Mouse (Mus musculus) forebrain, embryonic 11.5 days (tissue): ENCODE results near the gene Tgfbr1. TPM values are rescaled to one million over a fixed set of nuclear protein-coding genes. Genes with fewer than 3 reads are reported as not detected.

Experiments
- ATAC-seq: fragments of 200-750 bp; cut with Nextera tagmentation; replicated peaks from 2 replicates; pipeline ENCODE4 v1.8.0; 2017; ENCODE audit warnings: moderate TSS enrichment; ENCODE audit not compliant: low FRiP score
- DNase-seq: peaks from one replicate; pipeline ENCODE4 v3.0.0-alpha.2; 2017; ENCODE audit warnings: low spot score
- H3K27ac ChIP-seq: fragments of 300-500 bp; sonication (generic); 2 replicates; pipeline ENCODE4 v1.5.1; 2014; ENCODE audit warnings: low read depth, low read length
- H3K27me3 ChIP-seq: fragments of 300-500 bp; sonication (generic); 2 replicates; pipeline ENCODE4 v1.6.1; 2014; ENCODE audit warnings: mild to moderate bottlenecking, low read length, mixed read lengths; ENCODE audit not compliant: control insufficient read depth, insufficient read depth
- H3K36me3 ChIP-seq: fragments of 300-500 bp; sonication (generic); 2 replicates; pipeline ENCODE4 v1.6.1; 2014; ENCODE audit warnings: mild to moderate bottlenecking, low read length, moderate library complexity, mixed read lengths; ENCODE audit not compliant: control insufficient read depth, insufficient read depth
- H3K4me1 ChIP-seq: fragments of 300-500 bp; sonication (generic); replicated peaks from 2 replicates; pipeline ENCODE4 v1.6.1; 2014; ENCODE audit warnings: low read length, mixed read lengths; ENCODE audit not compliant: control insufficient read depth, insufficient read depth
- H3K4me2 ChIP-seq: fragments of 300-500 bp; sonication (generic); 2 replicates; pipeline ENCODE4 v1.6.1; 2014; ENCODE audit warnings: low read depth, mild to moderate bottlenecking, low read length, moderate library complexity, mixed read lengths; ENCODE audit not compliant: severe bottlenecking
- H3K4me3 ChIP-seq: fragments of 300-500 bp; sonication (generic); 2 replicates; pipeline ENCODE4 v1.5.1; 2014; ENCODE audit warnings: low read depth, low read length
- H3K9ac ChIP-seq: fragments of 300-500 bp; sonication (generic); 2 replicates; pipeline ENCODE4 v1.6.1; 2014; ENCODE audit warnings: low read length
- H3K9me3 ChIP-seq: fragments of 300-500 bp; sonication (generic); 2 replicates; pipeline ENCODE4 v1.6.1; 2016; ENCODE audit warnings: low read length, mixed read lengths; ENCODE audit not compliant: control insufficient read depth
- WGBS: fragments of 180-500 bp; shearing (Covaris S2); extraction: QIAGEN DNeasy Blood & Tissue Kit; methylation state at CpG from one replicate; pipeline ENCODE4 v1.1.7; 2014; 5-methylcytosine and 5-hydroxymethylcytosine counted together
- polyA plus RNA-seq: library from polyadenylated mRNA; unstranded; fragments of >200 nt; fragmentation: Nextera tagmentation; extraction: Ambion mirVana; gene quantifications from 2 replicates; pipeline ENCODE4 v1.2.1, GENCODE M21; 2014

The Tgfbr1 gene
- polyA plus RNA-seq, 1 experiment from 2014 or later = 103 TPM

DNA sequence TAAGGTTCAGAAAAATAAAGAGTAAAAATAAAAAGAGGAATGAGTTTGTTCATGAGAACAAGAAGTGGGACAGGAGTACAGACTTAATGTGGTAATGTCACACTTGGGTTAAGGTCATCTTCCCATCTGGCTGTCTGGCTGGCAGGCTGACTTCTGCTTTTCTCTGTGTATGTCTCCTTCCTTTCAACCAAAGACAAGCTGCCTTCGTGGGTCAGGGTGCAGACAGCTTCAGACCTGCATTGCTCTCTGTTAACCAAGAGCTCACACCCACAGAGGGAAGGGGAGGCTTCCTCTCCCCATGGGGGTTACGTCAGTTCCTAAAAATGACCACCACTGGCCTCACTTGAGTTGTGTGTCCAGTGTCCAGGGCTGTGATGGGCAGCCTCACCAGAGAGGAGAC, 37.6 kb upstream of the Tgfbr1 start:
- H3K27ac ChIP-seq = no peak overlapping the region
- H3K4me2 ChIP-seq = no peak overlapping the region
- no peak for DNase-seq
- no peaks in the 10 kb centered on the region for H3K4me1 ChIP-seq
- no peak for ATAC-seq
- H3K4me3 ChIP-seq = no peak overlapping the region
- H3K9me3 ChIP-seq = no peaks in the 10 kb centered on the region
- no peak overlapping the region for H3K9ac ChIP-seq
- no peaks in the 10 kb centered on the region for H3K36me3 ChIP-seq
- no peaks in the 10 kb centered on the region for H3K27me3 ChIP-seq
- WGBS = 85% methylated on average over 2 of the region's 2 CpGs

DNA sequence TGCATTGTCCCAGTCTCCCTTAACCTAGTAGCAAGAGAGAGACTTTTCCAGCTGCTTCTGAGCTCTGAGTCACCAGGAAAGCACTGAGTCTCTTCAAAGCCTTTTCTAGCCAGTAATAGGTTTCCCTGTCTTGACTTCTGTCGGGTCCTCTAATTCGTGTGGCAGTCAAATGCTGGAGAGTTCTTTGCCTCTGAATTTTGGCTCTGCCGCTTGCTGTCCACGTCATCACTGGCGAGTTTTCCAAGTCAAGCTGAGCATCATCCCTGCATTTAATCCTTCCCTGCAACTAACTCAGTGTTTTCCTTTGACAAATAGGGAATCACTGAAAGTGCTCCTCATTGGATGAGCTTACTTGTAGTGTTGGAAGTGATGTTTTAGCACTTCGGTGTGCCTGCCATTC, 36.6 kb upstream of the Tgfbr1 start:
- Histone ChIP-seq H3K27ac (no peak overlapping the region), H3K4me2 (no peak overlapping the region), H3K9me3 (no peaks in the 10 kb centered on the region), H3K9ac (no peak overlapping the region), H3K27me3 (no peaks in the 10 kb centered on the region), H3K4me3 (no peak overlapping the region), H3K36me3 (no peaks in the 10 kb centered on the region), H3K4me1 (no peaks in the 10 kb centered on the region)
- DNase-seq = no peak
- 84% methylated on average over 6 of the region's 6 CpGs for WGBS
- ATAC-seq = no peak

DNA sequence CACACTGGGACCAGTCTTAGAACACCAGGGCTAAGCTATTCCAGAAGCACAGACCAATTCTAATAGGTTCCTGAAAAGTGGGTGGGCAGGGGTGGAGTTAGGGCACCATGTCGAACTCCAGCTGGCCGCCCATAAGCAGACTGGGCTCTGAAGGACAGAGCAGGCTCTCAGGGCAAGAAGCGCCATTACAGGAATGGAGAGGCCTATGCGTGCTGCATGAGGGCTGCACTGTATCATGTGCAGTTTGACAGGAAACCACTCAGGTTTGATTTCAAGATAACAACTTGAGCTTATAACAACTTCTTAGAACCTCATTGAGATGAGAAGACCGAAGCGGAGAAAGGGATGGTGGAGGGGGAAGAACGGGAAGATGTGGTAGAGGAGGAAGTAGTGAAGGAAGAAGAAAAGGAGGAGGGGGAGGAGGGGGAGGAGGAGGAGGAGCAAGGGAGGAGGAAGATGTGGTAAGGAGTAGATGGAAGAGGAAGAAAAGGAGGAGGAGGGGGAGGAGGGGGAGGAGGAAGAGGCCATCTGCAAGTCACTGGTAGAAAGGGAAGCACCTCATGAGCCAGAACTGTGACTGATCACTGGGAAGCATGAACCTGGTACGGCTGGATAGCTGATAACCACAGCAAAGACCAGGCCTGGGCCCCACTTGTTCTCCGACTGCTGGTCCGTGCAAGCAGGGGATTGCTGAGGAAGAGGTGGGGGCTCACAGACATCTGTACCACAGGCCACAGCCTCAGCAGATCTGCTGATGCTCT, 33.3 kb upstream of the Tgfbr1 start:
- no peak overlapping the region for H3K9ac ChIP-seq
- no peaks in the 10 kb centered on the region for H3K4me1 ChIP-seq
- H3K4me3 ChIP-seq = no peak overlapping the region
- DNase-seq = no peak
- no peak overlapping the region for H3K4me2 ChIP-seq
- H3K9me3 ChIP-seq = no peaks in the 10 kb centered on the region
- no peaks in the 10 kb centered on the region for H3K27me3 ChIP-seq
- no peak for ATAC-seq
- H3K36me3 ChIP-seq = no peaks in the 10 kb centered on the region
- 86% methylated on average over 10 of the region's 10 CpGs for WGBS
- H3K27ac ChIP-seq = no peak overlapping the region

DNA sequence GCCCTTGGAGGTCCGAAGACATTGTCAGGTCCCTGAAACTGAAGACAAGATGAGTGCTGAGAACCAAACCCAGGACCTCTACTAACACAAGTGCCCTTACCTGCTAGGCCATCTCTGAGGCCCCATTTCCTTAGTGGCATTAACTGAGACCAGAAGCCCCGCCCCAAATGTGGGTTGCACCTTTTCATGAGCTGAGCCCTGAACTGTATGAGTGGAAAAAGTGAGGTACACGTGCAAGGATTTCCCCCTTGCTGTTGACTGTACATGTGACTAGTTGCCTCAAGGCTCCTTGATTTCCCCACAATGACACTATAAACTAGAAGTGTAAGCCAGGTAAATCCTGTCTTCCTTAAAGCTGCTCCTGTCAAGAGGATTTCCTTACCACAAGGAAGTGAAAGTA, 30.7 kb upstream of the Tgfbr1 start:
- no peaks in the 10 kb centered on the region for H3K9me3 ChIP-seq
- DNase-seq = no peak
- H3K4me1 ChIP-seq = no peaks in the 10 kb centered on the region
- H3K36me3 ChIP-seq = no peaks in the 10 kb centered on the region
- H3K4me2 ChIP-seq = no peak overlapping the region
- no peak for ATAC-seq
- 80% methylated on average over 3 of the region's 3 CpGs for WGBS
- H3K27ac ChIP-seq = no peak overlapping the region
- no peaks in the 10 kb centered on the region for H3K27me3 ChIP-seq
- H3K9ac ChIP-seq = no peak overlapping the region
- H3K4me3 ChIP-seq = no peak overlapping the region

GRCm38 (mm10) chr4:47324206-47324605, 28.8 kb upstream of the Tgfbr1 start:
- no peak overlapping the region for H3K27ac ChIP-seq
- ATAC-seq (no peak), DNase-seq (no peak)
- H3K4me1 ChIP-seq = no peaks in the 10 kb centered on the region
- no peak overlapping the region for H3K4me2 ChIP-seq
- 95% methylated on average over 1 of the region's 1 CpGs for whole genome bisulfite sequencing
- no peaks in the 10 kb centered on the region for H3K9me3 ChIP-seq
- no peak overlapping the region for H3K4me3 ChIP-seq
- H3K36me3 ChIP-seq = no peaks in the 10 kb centered on the region
- H3K9ac ChIP-seq = no peak overlapping the region
- H3K27me3 ChIP-seq = no peaks in the 10 kb centered on the region

GRCm38 (mm10) chr4:47327782-47328181, 25.2 kb upstream of the Tgfbr1 start:
- H3K9me3 ChIP-seq = no peaks in the 10 kb centered on the region
- ATAC-seq = no peak
- WGBS = 77% methylated on average over 3 of the region's 3 CpGs
- H3K4me3 ChIP-seq = no peak overlapping the region
- no peaks in the 10 kb centered on the region for H3K4me1 ChIP-seq
- no peaks in the 10 kb centered on the region for H3K36me3 ChIP-seq
- H3K9ac ChIP-seq = no peak overlapping the region
- no peaks in the 10 kb centered on the region for H3K27me3 ChIP-seq
- no peak overlapping the region for H3K4me2 ChIP-seq
- no peak overlapping the region for H3K27ac ChIP-seq
- DNase-seq = no peak

GRCm38 (mm10) chr4:47329285-47329684, 23.7 kb upstream of the Tgfbr1 start:
- WGBS = 21% methylated on average over 1 of the region's 1 CpGs
- no peaks in the 10 kb centered on the region for H3K9me3 ChIP-seq
- ATAC-seq = no peak
- H3K4me3 ChIP-seq = no peak overlapping the region
- no peak overlapping the region for H3K27ac ChIP-seq
- DNase-seq = no peak
- H3K27me3 ChIP-seq = no peaks in the 10 kb centered on the region
- H3K4me2 ChIP-seq = no peak overlapping the region
- H3K36me3 ChIP-seq = no peaks in the 10 kb centered on the region
- H3K9ac ChIP-seq = no peak overlapping the region
- H3K4me1 ChIP-seq = no peaks in the 10 kb centered on the region

DNA sequence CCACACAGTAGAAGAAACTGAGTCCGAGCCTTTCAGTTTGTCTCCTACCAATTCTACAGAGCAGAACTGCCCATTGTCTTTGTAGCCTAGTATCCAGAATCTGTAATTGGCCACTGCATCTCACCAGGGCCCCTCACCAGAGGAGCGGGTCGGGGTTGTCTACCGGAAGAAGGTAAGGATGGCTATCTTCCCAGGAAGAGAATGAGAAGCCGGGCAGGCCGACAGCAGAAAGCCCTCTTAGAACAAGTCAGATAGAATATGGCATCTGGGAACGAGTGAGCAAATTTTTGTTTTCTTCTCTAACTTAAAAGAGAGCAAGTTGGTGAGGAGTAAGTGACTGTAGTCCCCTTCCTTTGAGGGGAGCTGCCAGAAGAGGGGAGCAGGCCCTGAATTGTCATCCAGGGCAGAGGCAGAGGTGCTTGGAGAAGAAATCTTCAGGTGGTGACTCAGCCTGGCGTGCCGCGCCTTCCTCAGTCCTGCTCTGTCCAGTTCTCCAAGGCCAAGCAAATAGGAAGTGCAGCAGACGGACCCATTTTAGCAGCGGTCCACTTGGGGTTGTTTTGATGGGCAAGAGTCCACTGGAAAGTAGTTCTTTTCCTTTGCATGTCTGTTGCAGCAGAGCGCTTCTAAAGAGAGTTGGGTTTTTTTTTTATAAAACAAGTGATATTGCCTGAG, 22.5 kb upstream of the Tgfbr1 start:
- Histone ChIP-seq H3K36me3 (no peaks in the 10 kb centered on the region), H3K4me2 (no peak overlapping the region), H3K27me3 (no peaks in the 10 kb centered on the region), H3K27ac (no peak overlapping the region), H3K4me1 (no peaks in the 10 kb centered on the region), H3K4me3 (no peak overlapping the region), H3K9ac (no peak overlapping the region), H3K9me3 (no peaks in the 10 kb centered on the region)
- WGBS = 93% methylated on average over 13 of the region's 13 CpGs
- ATAC-seq (no peak), DNase-seq (no peak)
